Mouse (Mus musculus) large intestine, adult 2 months (tissue): ENCODE results near the gene Os9. TPM values are rescaled to one million over a fixed set of nuclear protein-coding genes. Genes with fewer than 3 reads are reported as not detected.
"Not testable (repeated sequence)": the region's sequence is repeated elsewhere in the genome, so short reads cannot be mapped to it uniquely, and the experiment has no call there.

Experiments used
- DNase-seq: peaks from one replicate; pipeline ENCODE4 v3.0.0-alpha.2; 2012; ENCODE audit warnings: low read depth, low spot score
- WGBS: fragments of 180-500 bp; shearing (Covaris S2); methylation state at CpG from one replicate; pipeline ENCODE4 v1.1.7; 2018; 5-methylcytosine and 5-hydroxymethylcytosine counted together
- polyA plus RNA-seq: library from polyadenylated mRNA; depleted of rRNA; stranded (reverse); fragments of >200 nt; gene quantifications from 2 replicates; pipeline ENCODE4 v1.2.3, GENCODE M21; 2012

Gene Os9
- polyA plus RNA-seq, 1 experiment = 71.3 TPM

GRCm38 (mm10) chr10:127090560-127091411 is 30.1 kb downstream of the Os9 start:
- WGBS = 15% methylated on average over 57 of the region's 57 CpGs
- no peak for DNase-seq

- 54% methylated on average over 6 of the region's 6 CpGs for WGBS
- no peak for DNase-seq
Measured at GRCm38 (mm10) chr10:127085633-127086032, 35.3 kb downstream of the Os9 start.

GRCm38 (mm10) chr10:127085052-127085451 is 35.9 kb downstream of the Os9 start:
- 79% methylated on average over 9 of the region's 9 CpGs for WGBS

GRCm38 (mm10) chr10:127083915-127084306 is 37.0 kb downstream of the Os9 start:
- DNase-seq = no peak
- 32% methylated on average over 5 of the region's 5 CpGs for WGBS

More at GRCm38 (mm10) chr10:127085052-127085451, 35.9 kb downstream of the Os9 start:
- no peak for DNase-seq

GRCm38 (mm10) chr10:127083292-127083914 is 37.5 kb downstream of the Os9 start:
- 36% methylated on average over 8 of the region's 8 CpGs for whole genome bisulfite sequencing

GRCm38 (mm10) chr10:127081996-127082620 is 38.8 kb downstream of the Os9 start:
- no peak for DNase-seq
- 13% methylated on average over 8 of the region's 8 CpGs for WGBS

More at GRCm38 (mm10) chr10:127083292-127083914, 37.5 kb downstream of the Os9 start:
- DNase-seq = no peak

GRCm38 (mm10) chr10:127080901-127081780 is 39.8 kb downstream of the Os9 start:
- 14% methylated on average over 48 of the region's 48 CpGs for WGBS

GRCm38 (mm10) chr10:127079665-127080391 is 41.1 kb downstream of the Os9 start:
- no peak for DNase-seq
- 13% methylated on average over 70 of the region's 70 CpGs for WGBS

More at GRCm38 (mm10) chr10:127080901-127081780, 39.8 kb downstream of the Os9 start:
- no peak for DNase-seq

- DNase-seq = no peak
- 10% methylated on average over 38 of the region's 49 CpGs for WGBS
Measured at GRCm38 (mm10) chr10:127078677-127079575, 42.0 kb downstream of the Os9 start.

GRCm38 (mm10) chr10:127078001-127078676 is 42.8 kb downstream of the Os9 start:
- WGBS = 15% methylated on average over 12 of the region's 12 CpGs
- DNase-seq = no peak

GRCm38 (mm10) chr10:127077515-127077914 is 43.4 kb downstream of the Os9 start:
- WGBS = 21% methylated on average over 10 of the region's 10 CpGs

GRCm38 (mm10) chr10:127076082-127076481 is 44.8 kb downstream of the Os9 start:
- 41% methylated on average over 4 of the region's 4 CpGs for WGBS
- no peak for DNase-seq

More at GRCm38 (mm10) chr10:127077515-127077914, 43.4 kb downstream of the Os9 start:
- no peak for DNase-seq

- no peak for DNase-seq
- WGBS = 54% methylated on average over 8 of the region's 8 CpGs
Measured at GRCm38 (mm10) chr10:127075651-127076050, 45.3 kb downstream of the Os9 start.

- 58% methylated on average over 9 of the region's 9 CpGs for WGBS
- DNase-seq = no peak
Measured at GRCm38 (mm10) chr10:127075080-127075479, 45.9 kb downstream of the Os9 start, which contains the start of gene Agap2. Gene Agap2, plus strand, starts transcription at chr10:127075284.

- WGBS = 91% methylated on average over 1 of the region's 1 CpGs
- no peak for DNase-seq
Measured at GRCm38 (mm10) chr10:127073981-127074380, 47.0 kb downstream of the Os9 start.

- 72% methylated on average over 2 of the region's 2 CpGs for WGBS
- DNase-seq = not testable (repeated sequence)
Measured at GRCm38 (mm10) chr10:127072969-127073368, 48.0 kb downstream of the Os9 start.

- not testable (repeated sequence) for DNase-seq
- 76% methylated on average over 4 of the region's 4 CpGs for WGBS
Measured at GRCm38 (mm10) chr10:127072270-127072669, 48.7 kb downstream of the Os9 start.
